Mouse (Mus musculus) adrenal gland, postnatal 4 days (tissue): ENCODE results near the gene D2hgdh. TPM values are rescaled to one million over a fixed set of nuclear protein-coding genes. Genes with fewer than 3 reads are reported as not detected.

Experiments used
- DNase-seq, 2 experiments: peaks; one replicate each; pipeline ENCODE4 v3.0.0; 2021 to 2022; ENCODE audit warnings: low spot score in 2 of 2, mixed read lengths in 2 of 2
- long read RNA-seq, 2 experiments: library from polyadenylated mRNA; stranded (forward); transcript quantifications; one replicate each; pipeline ENCODE4 v2.0.0; 2021
- total RNA-seq, 2 experiments: library from RNA; stranded (reverse); gene quantifications; 2 replicates each; pipeline ENCODE4 v1.2.3; 2021

The D2hgdh gene
- total RNA-seq = 10 to 100 TPM; 40.9 to 41.9 TPM
- long read RNA-seq, experiment 1, transcript D2hgdh-201 (10 exons, 3,232 nt) = major isoform, 7 of 33 reads
- long read RNA-seq, experiment 1, partial matches to known transcripts = 6 of 33 reads
- long read RNA-seq, experiment 1, other reads (novel, unspliced or antisense) = 18 of 33 reads
- long read RNA-seq, experiment 2, transcript D2hgdh-201 (10 exons, 3,232 nt) = major isoform, 12 of 78 reads
- long read RNA-seq, experiment 2, transcript D2hgdh-202 (10 exons, 3,459 nt) = minor isoform, 8 of 78 reads
- long read RNA-seq, experiment 2, partial matches to known transcripts = 3 of 78 reads
- long read RNA-seq, experiment 2, other reads (novel, unspliced or antisense) = 55 of 78 reads

- no peak for DNase-seq
Observed at GRCm38 (mm10) chr1:93824609-93825008, at the start of gene D2hgdh. Gene D2hgdh, plus strand, starts transcription at chr1:93824909.

GRCm38 (mm10) chr1:93776686-93777085 is 48.0 kb upstream of the D2hgdh start:
- no peak for DNase-seq

GRCm38 (mm10) chr1:93786912-93787311 is 37.8 kb upstream of the D2hgdh start:
- DNase-seq = no peak

GRCm38 (mm10) chr1:93794526-93794925 is 30.2 kb upstream of the D2hgdh start:
- DNase-seq = no peak

- DNase-seq = no peak
Observed at GRCm38 (mm10) chr1:93795886-93796285, 28.8 kb upstream of the D2hgdh start.

- DNase-seq = no peak
Observed at GRCm38 (mm10) chr1:93800670-93801503, 23.8 kb upstream of the D2hgdh start.

GRCm38 (mm10) chr1:93801741-93802238 is 22.9 kb upstream of the D2hgdh start, which contains the start of gene Dtymk:
Gene Dtymk, minus strand, starts transcription at chr1:93801934.
- DNase-seq = peak; percentile 53 to 80

- no peak for DNase-seq
Observed at GRCm38 (mm10) chr1:93802771-93803170, 21.9 kb upstream of the D2hgdh start.

- DNase-seq = peak; percentile 100
Observed at GRCm38 (mm10) chr1:93803556-93804507, 20.9 kb upstream of the D2hgdh start, which contains the start of gene Ing5. Gene Ing5, plus strand, starts transcription at chr1:93803965.

- no peak for DNase-seq
Observed at GRCm38 (mm10) chr1:93804818-93805217, 19.9 kb upstream of the D2hgdh start.

- no peak for DNase-seq
Observed at GRCm38 (mm10) chr1:93805221-93805951, 19.3 kb upstream of the D2hgdh start.

GRCm38 (mm10) chr1:93808871-93809270 is 15.8 kb upstream of the D2hgdh start:
- DNase-seq = no peak

GRCm38 (mm10) chr1:93810011-93810410 is 14.7 kb upstream of the D2hgdh start:
- DNase-seq = no peak

- no peak for DNase-seq
Observed at GRCm38 (mm10) chr1:93811495-93812039, 13.1 kb upstream of the D2hgdh start.

GRCm38 (mm10) chr1:93817823-93818532 is 6.7 kb upstream of the D2hgdh start:
- DNase-seq = no peak

- DNase-seq = no peak
Observed at GRCm38 (mm10) chr1:93818722-93819121, 6.0 kb upstream of the D2hgdh start.

GRCm38 (mm10) chr1:93823796-93824495 is 763 bp upstream of the D2hgdh start:
- DNase-seq = no peak

GRCm38 (mm10) chr1:93825105-93825674 is 481 bp downstream of the D2hgdh start:
- peak; percentile 72 to 88 for DNase-seq
